Mouse (Mus musculus): ENCODE results near the gene Cpsf4l.

GRCm38 (mm10) chr11:113666648-113667047 is 43.2 kb downstream of the Cpsf4l start:
- TF ChIP-seq CTCF (IDR thresholded peaks at IDR 0.05; ENCODE audit: low read depth, low read length) (no peak), POLR2A (IDR thresholded peaks at IDR 0.05; ENCODE audit: extremely low read depth, insufficient read depth, low read length) (no peak)
